Mouse (Mus musculus) retina, postnatal 1 day (tissue): ENCODE data around the gene Ttll13.

Experiments used
- DNase-seq: peaks from one replicate; pipeline ENCODE4 v3.0.0-alpha.2; 2012

Gene Ttll13

GRCm38 (mm10) chr7:80268897-80269750, 22.9 kb downstream of the Ttll13 start, which contains the start of gene Vps33b:
TSS of gene Vps33b (plus strand) at chr7:80269649.
- peak; percentile 98 for DNase-seq

GRCm38 (mm10) chr7:80269751-80270255, 23.6 kb downstream of the Ttll13 start:
- no peak for DNase-seq

GRCm38 (mm10) chr7:80273456-80273855, 27.3 kb downstream of the Ttll13 start:
- DNase-seq = no peak

DNA sequence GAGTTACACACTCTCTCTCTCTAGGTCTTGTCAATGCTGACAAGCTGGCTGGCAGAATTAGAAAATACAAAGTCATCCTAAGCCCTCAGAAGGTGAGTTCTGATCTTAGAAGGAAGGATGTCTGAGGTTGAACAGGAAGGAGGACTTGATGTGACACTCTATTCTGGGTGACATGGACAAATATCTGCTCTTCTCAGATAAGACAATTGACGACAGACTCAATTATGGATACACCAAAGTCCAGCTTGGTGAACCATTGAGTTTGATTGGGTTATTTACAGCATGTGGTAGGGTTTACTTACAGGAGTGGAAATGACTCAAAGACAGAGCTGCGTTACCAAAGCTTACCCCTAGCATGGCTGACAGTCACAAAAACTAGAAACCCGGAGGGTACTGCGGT, 30.2 kb downstream of the Ttll13 start:
- DNase-seq = no peak

GRCm38 (mm10) chr7:80280032-80280431, 33.9 kb downstream of the Ttll13 start:
- no peak for DNase-seq

GRCm38 (mm10) chr7:80280998-80281397, 34.8 kb downstream of the Ttll13 start:
- no peak for DNase-seq

- no peak for DNase-seq
Observed at GRCm38 (mm10) chr7:80281646-80282045, 35.5 kb downstream of the Ttll13 start.

DNA sequence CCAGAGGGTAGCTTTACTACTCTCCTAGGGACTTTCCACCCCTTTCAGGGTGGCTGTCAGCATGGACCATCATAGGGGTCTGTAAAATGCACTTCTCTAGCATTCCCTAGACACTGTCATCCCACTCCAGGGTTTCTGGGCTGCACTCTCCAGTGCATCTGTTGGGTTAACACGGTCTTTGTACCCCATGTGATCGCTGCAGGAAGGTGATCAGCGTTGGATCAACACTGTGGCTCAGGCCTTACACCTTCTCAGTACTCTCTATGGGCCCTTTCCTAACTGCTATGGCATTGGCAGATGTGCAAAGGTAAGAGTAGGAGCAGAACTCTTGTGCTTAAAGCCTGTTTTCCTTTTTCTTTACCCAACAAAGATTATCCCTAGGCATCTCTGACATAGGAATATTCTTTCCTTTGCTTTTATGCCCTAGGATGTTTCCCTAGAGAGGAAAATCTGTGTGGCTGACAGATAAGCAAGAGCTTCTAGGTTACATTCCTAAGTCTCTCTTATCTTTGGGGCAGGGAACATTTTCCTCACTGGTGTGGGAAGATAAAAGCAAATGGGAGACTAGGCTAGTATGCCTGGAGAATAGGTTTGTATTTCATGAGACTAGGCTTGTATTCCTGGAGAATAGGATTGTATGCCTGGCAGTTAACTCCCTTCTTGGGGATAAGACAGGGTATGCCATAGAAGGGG, 37.2 kb downstream of the Ttll13 start:
- DNase-seq = no peak

GRCm38 (mm10) chr7:80284391-80284790, 38.2 kb downstream of the Ttll13 start:
- no peak for DNase-seq

GRCm38 (mm10) chr7:80285725-80286124, 39.5 kb downstream of the Ttll13 start:
- DNase-seq = no peak

DNA sequence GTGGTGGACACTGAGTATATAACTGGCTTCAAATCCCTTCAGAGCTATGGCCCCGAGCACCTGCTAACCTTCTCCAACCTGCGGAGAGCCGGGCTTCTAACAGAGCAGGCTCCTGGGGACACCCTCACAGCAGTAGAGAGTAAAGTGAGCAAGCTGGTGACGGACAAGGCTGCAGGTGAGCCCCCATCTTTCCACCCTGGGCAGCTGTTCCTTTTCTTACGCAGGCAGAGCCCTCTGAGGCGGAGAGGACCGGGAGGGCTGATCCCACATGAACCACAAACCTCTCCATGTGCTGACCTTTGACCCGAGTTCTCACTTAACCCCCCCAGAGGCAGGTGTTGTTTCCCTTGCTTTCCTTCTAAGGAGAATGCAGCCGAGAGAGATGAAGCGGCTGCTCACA, 41.6 kb downstream of the Ttll13 start:
- DNase-seq = no peak

- peak; percentile 98 for DNase-seq
Observed at GRCm38 (mm10) chr7:80294062-80294763, 48.0 kb downstream of the Ttll13 start, which contains the start of gene Prc1. TSS of gene Prc1 (plus strand) at chr7:80294450.

DNA sequence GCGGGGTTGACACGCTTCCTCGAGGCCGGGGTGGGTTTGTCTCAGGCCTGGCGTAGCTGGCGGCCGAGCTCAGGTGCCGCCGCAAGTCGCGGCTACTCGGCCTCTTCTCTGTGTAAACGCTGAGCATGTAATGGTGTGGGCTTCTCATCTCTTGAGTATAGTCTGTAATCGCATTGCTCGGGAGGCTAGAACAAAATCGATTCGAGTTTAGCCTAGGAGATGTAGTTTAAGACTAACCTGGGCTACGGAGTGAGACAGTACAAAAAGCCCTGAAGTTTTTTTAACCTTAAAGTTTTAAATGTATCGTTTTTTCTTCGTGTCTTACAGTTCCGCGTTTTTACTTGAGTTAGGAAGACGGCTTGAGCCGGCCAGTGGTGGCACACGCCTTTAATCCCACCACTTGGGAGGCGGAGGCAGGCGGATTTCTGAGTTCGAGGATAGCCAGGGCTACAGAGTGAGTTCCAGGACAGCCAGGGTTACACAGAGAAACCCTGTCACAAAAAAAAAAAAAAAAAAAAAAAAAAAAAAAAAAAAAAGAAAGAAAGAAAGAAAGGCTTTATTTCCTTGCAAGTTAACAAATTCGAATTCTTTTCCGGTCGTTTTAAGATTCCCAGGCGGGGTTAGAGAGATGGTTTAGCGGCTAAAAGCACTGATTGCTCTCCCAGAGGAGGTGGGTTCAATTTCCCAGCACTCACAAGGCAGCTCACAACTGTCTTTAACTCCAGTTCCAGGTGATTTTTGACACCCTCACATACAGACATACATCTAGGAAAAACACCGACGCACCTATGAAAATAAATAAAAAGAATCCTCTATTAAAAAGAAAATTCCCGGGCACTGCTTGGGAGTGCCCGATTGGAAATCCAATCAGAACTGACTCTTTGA, 48.8 kb downstream of the Ttll13 start:
- no peak for DNase-seq

GRCm38 (mm10) chr7:80296462-80296861, 50.3 kb downstream of the Ttll13 start:
- DNase-seq = no peak

DNA sequence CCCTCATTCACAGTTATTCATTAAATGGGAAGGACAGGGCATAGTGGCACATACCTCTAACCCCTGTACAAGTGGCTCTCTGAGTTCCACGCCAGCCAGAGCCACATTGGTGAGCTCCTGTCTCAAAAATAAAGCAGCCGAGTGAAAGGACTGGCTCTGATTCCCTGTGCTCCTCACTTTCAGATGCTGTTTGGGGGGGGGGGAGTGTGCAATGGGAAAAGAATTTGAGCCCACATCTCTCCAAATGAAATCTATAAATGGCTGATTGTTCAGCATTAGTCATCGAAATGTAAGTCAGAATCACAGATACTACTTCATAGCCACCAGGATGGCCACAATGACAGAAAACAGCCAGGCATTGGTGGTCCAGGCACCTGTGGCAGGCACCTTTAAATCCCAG, 50.9 kb downstream of the Ttll13 start:
- no peak for DNase-seq

GRCm38 (mm10) chr7:80298754-80299153, 52.6 kb downstream of the Ttll13 start:
- DNase-seq = no peak

DNA sequence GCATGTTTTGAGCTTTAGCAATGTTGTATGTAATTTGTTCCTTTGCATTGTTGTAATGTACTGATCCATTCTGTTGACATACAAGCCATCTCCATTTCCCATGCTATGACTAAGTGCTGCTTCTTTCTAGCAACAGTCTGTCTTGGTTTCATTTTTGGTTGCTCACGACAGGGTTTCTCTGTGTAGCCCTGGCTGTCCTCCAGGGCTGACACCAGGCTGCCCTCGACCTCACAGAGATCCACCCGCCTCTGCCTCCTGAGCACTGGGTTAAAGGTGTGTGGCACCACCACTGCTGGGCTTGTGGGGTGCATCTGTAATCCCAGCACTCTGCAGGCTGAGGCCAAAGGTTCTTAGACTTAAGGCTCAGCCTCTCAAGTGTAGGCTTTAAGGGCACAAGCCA, 53.4 kb downstream of the Ttll13 start:
- no peak for DNase-seq

- no peak for DNase-seq
Observed at GRCm38 (mm10) chr7:80301522-80301921, 55.3 kb downstream of the Ttll13 start.

DNA sequence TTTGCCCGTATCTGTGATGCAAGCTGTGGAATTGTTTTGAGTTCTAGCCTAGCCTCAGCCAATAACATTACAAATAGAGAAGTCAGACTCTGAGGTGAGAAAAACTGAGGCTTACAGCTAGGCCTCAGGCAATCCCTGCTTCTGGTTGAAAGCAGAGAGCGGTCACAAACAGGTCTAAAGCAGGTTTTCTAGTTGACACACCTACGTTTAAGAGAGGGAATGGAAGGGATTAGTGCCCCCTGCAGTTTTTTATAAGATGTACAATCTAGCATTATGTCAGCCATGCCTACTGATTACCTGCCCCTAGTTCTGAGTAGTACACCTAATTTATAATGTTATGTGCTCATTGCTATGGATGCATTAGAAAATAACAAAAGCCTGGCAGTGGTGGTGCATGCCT, 61.6 kb downstream of the Ttll13 start:
- no peak for DNase-seq
